Mouse (Mus musculus) liver, embryonic 14 days (tissue): ENCODE results near the gene 1110002E22Rik. TPM values are rescaled to one million over a fixed set of nuclear protein-coding genes. Genes with fewer than 3 reads are reported as not detected.

Source experiments
- polyA plus RNA-seq: library from polyadenylated mRNA; depleted of rRNA; stranded (reverse); fragments of >200 nt; gene quantifications from 2 replicates; pipeline ENCODE4 v1.2.3, GENCODE M21; 2012; rRNA removed

The 1110002E22Rik gene
- polyA plus RNA-seq = 0.03 and 0.06 TPM in 2 replicates

GRCm38 (mm10) chr3:138064732-138065645 is at the start of gene 1110002E22Rik:
TSS of gene 1110002E22Rik (plus strand) at chr3:138065052.

GRCm38 (mm10) chr3:138067288-138067687 is 2.4 kb downstream of the 1110002E22Rik start, which contains the start of gene Gm5105:
TSS of gene Gm5105 (minus strand) at chr3:138067388.

Other genes with a start within 250 kb of the 1110002E22Rik start
- 786 and 871 TPM in 2 replicates for gene H2afz, start 200.6 kb upstream of the 1110002E22Rik start, polyA plus RNA-seq
- 1.4 and 1.7 TPM in 2 replicates for gene Dnajb14, start 197.4 kb upstream of the 1110002E22Rik start, polyA plus RNA-seq
- gene Lamtor3, start 146.5 kb upstream of the 1110002E22Rik start, polyA plus RNA-seq = 34.6 and 39.1 TPM in 2 replicates
- gene Dapp1, start 83.5 kb upstream of the 1110002E22Rik start, polyA plus RNA-seq = 8.5 and 9.9 TPM in 2 replicates
- 0.01 TPM in 1 of 2 replicates, not detected in the other for gene Gm5105, start 2.3 kb downstream of the 1110002E22Rik start, polyA plus RNA-seq
- gene Trmt10a, start 78.4 kb downstream of the 1110002E22Rik start, polyA plus RNA-seq = 4.1 and 4.2 TPM in 2 replicates
- 16.3 and 18.8 TPM in 2 replicates for gene Mttp, start 79.9 kb downstream of the 1110002E22Rik start, polyA plus RNA-seq
- not detected in 2 replicates for gene 4930579F01Rik, start 128.8 kb downstream of the 1110002E22Rik start, polyA plus RNA-seq
- 0.05 and 0.12 TPM in 2 replicates for gene Adh7, start 152.7 kb downstream of the 1110002E22Rik start, polyA plus RNA-seq
- gene Adh1, start 195.9 kb downstream of the 1110002E22Rik start, polyA plus RNA-seq = 3.1 and 3.5 TPM in 2 replicates
- not detected in 2 replicates for gene Adh6a, start 248.2 kb downstream of the 1110002E22Rik start, polyA plus RNA-seq